In the genomic region with DNA sequence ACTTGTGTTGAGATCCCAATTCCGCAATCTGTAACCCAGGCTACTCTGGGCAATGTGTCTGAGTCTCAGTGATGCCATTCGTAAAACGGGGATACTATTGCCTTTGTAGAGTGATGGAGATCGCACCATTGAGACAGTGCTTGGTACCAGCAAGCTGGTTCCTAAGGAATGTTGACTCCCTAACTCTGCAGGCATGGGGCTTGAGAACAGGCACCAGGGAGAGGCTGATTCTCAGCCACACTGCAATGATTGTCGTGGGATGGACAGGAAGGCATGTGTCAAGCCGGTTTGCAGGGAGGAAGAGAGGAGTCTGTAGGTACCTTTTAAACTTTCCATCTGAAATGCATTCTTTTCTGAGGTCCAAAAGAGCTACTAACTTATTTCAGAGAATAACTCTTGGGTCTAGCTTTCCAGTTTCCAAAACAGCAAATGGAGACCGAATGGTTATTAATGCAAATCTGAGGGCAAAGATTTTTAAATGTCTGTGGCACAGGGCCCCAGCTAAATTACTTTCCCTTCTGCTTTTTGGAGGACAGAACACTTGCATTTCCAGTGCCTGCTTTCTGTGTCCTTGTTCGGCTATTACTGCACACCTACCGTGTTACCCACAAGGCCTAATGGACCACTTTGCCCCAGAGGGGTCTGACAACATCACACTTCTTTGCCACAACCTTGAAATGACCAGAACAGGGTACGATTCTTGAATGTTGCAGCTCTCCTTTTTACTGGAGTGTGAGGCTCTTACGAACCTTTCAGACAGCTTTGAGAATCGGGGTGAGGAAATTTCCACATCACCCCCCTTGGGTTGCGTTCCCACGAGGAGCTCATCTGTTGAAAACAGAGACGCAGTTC, we compare ENCODE assay signal across 21 mouse cellular contexts. TPM values are rescaled to one million over a fixed set of nuclear protein-coding genes. Genes with fewer than 3 reads are reported as not detected.
DNase-seq lines count a peak whose midpoint lies in the region; ATAC-seq and TF ChIP-seq lines count a peak whose summit lies in the region.
"Had no signal": no experiment of that assay in that cellular context is flagged by ENCODE, and none has a peak within 500 bp of the region (broad histone marks: within the 10 kb centered on the region; RNA-seq: fewer than 3 reads in every experiment).

No protein-coding gene starts in this region.

- intact Hi-C loops in gastrocnemius, adult 2 months (cut with DNase I) = no loop called here
- intact Hi-C loops in left cerebral cortex, adult 2 months (cut with DNase I) = no loop called here

- H3K4me3 ChIP-seq in gastrocnemius, adult 2 months = no peak overlapping the region
- no peak overlapping the region for H3K4me3 ChIP-seq in left cerebral cortex, adult 2 months
- H3K4me3 ChIP-seq: embryonic facial prominence, embryonic 13.5 days; forebrain, embryonic 13.5 days; heart, embryonic 10.5 days; hindbrain, embryonic 12.5 days had no signal

- peak; percentile 18; the same call in 1 of the 2 replicates for ATAC-seq in megakaryocyte progenitor cell, adult 5-6 weeks (replicated peaks; ENCODE audit: poor library complexity)
- ATAC-seq: forebrain, postnatal 0 days had no signal

- TF ChIP-seq CTCF in gastrocnemius, adult 2 months (IDR thresholded peaks at IDR 0.05) = no peak
- TF ChIP-seq CTCF in left cerebral cortex, adult 2 months (IDR thresholded peaks at IDR 0.05) = no peak

- no peak overlapping the region for H3K27ac ChIP-seq in gastrocnemius, adult 2 months
- H3K27ac ChIP-seq in left cerebral cortex, adult 2 months = no peak overlapping the region
- H3K27ac ChIP-seq: embryonic facial prominence, embryonic 13.5 days; forebrain, embryonic 13.5 days; heart, embryonic 10.5 days; hindbrain, embryonic 12.5 days; hindbrain, postnatal 0 days had no signal

- DNase-seq in gastrocnemius, adult 2 months = peak; percentile 20
- no peak for DNase-seq in gastrocnemius, postnatal 25 days
- DNase-seq in testis, postnatal 10 days (ENCODE audit: low spot score) = peak; percentile 55
- no peak for DNase-seq in testis, postnatal 14 days (ENCODE audit: low spot score)
- DNase-seq in ES-CJ7 (ENCODE audit: low read depth, low spot score) = peak; percentile 20
- DNase-seq in Muller cell, postnatal 12 days (ENCODE audit: inconsistent ontology term) = no peak
- DNase-seq in left cerebral cortex, adult 2 months (ENCODE audit: extremely low spot score in 1 of 2, low spot score in 2 of 2) = no peak
- DNase-seq: adrenal gland, adult 8-10 months; cerebellum, adult 11 months; cerebellum, adult 9-10 months; cerebellum, postnatal 25 days; forebrain, postnatal 0 days; gastrocnemius, postnatal 10 days; heart, postnatal 10 days; heart, postnatal 4 days had no signal

RNA-seq across cellular contexts. Expression of gene Trpm8, which starts 6.1 kb away (rescaled TPM):
- not detected for total RNA-seq in gastrocnemius, adult 2 months (2021)
- total RNA-seq in gastrocnemius, postnatal 25 days (2021) = not detected
- not detected in 2 replicates for total RNA-seq in megakaryocyte progenitor cell, adult 5-6 weeks (2015)
- total RNA-seq in megakaryocyte progenitor cell, adult 5-6 weeks (2017) = not detected in 2 replicates
- under 1 TPM; 0.23 to 0.26 TPM for total RNA-seq in left cerebral cortex, adult 2 months (2021)
- total RNA-seq: adrenal gland, adult 8-10 months; gastrocnemius, postnatal 10 days; heart, postnatal 10 days; heart, postnatal 4 days had no signal

RNA-seq across cellular contexts. Expression of gene Hjurp, which starts 6.2 kb away (rescaled TPM):
- total RNA-seq in gastrocnemius, adult 2 months (2021) = 1 to 10 TPM; 6.1 to 6.6 TPM
- 1 to 10 TPM; 7.8 to 8.7 TPM for total RNA-seq in gastrocnemius, postnatal 25 days (2021)
- total RNA-seq in megakaryocyte progenitor cell, adult 5-6 weeks (2015) = 104 and 106 TPM in 2 replicates
- total RNA-seq in megakaryocyte progenitor cell, adult 5-6 weeks (2017) = 156 and 189 TPM in 2 replicates
- total RNA-seq in left cerebral cortex, adult 2 months (2021) = 10 to 100 TPM; 45.8 to 47.2 TPM

RNA-seq across cellular contexts. Expression of gene Mroh2a, which starts 56.8 kb away (rescaled TPM):
- not detected for total RNA-seq in gastrocnemius, adult 2 months (2021)
- total RNA-seq in gastrocnemius, postnatal 25 days (2021) = not detected
- total RNA-seq in megakaryocyte progenitor cell, adult 5-6 weeks (2015) = 0.39 and 1.1 TPM in 2 replicates
- total RNA-seq in megakaryocyte progenitor cell, adult 5-6 weeks (2017) = 0.10 and 0.17 TPM in 2 replicates
- total RNA-seq in left cerebral cortex, adult 2 months (2021) = under 1 TPM in 1 of 2 experiments, not detected in 1; 0.19 TPM
- total RNA-seq: forebrain, postnatal 0 days had no signal

Comparison
In these comparisons a context has a peak if more than half of its experiments do, and no peak if none do; other contexts are left out.
1. DNase-seq: peak in gastrocnemius, adult 2 months (single experiment), testis, postnatal 10 days (single experiment) and ES-CJ7 (single experiment); none in gastrocnemius, postnatal 25 days (single experiment), testis, postnatal 14 days (single experiment), Muller cell, postnatal 12 days (single experiment) and left cerebral cortex, adult 2 months (0 of 2).
2. RNA of gene Hjurp, which starts 6.2 kb away (total RNA-seq): 104 to 189 TPM in megakaryocyte progenitor cell, adult 5-6 weeks and 45.8 to 47.2 TPM in left cerebral cortex, adult 2 months; 7.8 to 8.7 TPM in gastrocnemius, postnatal 25 days and 6.1 to 6.6 TPM in gastrocnemius, adult 2 months; every median in the first group is over 4 times any median in the second.